Mouse (Mus musculus) ES-E14 (cell line): Measurements from ENCODE around the gene Chst3. TPM values are rescaled to one million over a fixed set of nuclear protein-coding genes. Genes with fewer than 3 reads are reported as not detected.

Experiments
- DNase-seq: peaks from one replicate; pipeline ENCODE4 v3.0.0-alpha.2; 2013; ENCODE audit warnings: low read depth, low spot score
- H3K27ac ChIP-seq: 2 replicates; pipeline ENCODE4 v1.5.1; 2012; ENCODE audit warnings: low read depth, mild to moderate bottlenecking, low read length, moderate library complexity, mixed read lengths; ENCODE audit not compliant: poor library complexity, insufficient read depth, severe bottlenecking
- H3K36me3 ChIP-seq: 2 replicates; pipeline ENCODE4 v1.6.1; 2012; ENCODE audit warnings: mild to moderate bottlenecking, low read length, moderate library complexity, mixed read lengths; ENCODE audit not compliant: control insufficient read depth, poor library complexity, insufficient read depth, severe bottlenecking
- H3K4me1 ChIP-seq, 2 experiments: fragments of 150-350 bp in 1 of 2; sonication (generic) in 1 of 2; 2 replicates each; pipeline ENCODE4 v1.6.1; 2012; ENCODE audit warnings: low read length in 2 of 2, mild to moderate bottlenecking in 1 of 2, mixed read lengths in 1 of 2; ENCODE audit not compliant: control insufficient read depth in 2 of 2, insufficient read depth in 2 of 2, poor library complexity in 1 of 2
- H3K4me3 ChIP-seq, 2 experiments: fragments of 150-350 bp in 1 of 2; sonication (generic) in 1 of 2; 2 replicates each; pipeline ENCODE4 v1.5.1; 2012; ENCODE audit warnings: low read length in 2 of 2, low read depth in 1 of 2, mild to moderate bottlenecking in 1 of 2, mixed read lengths in 1 of 2; ENCODE audit not compliant: insufficient read depth in 1 of 2, poor library complexity in 1 of 2, severe bottlenecking in 1 of 2
- H3K9ac ChIP-seq: 2 replicates; pipeline ENCODE4 v1.6.1; 2012; ENCODE audit warnings: low read depth, mild to moderate bottlenecking, low read length, mixed read lengths; ENCODE audit not compliant: poor library complexity, insufficient read depth, severe bottlenecking
- H3K9me3 ChIP-seq: fragments of 150-350 bp; sonication (generic); 2 replicates; pipeline ENCODE4 v1.6.1; 2012; ENCODE audit warnings: low read depth, mild to moderate bottlenecking, low read length; ENCODE audit not compliant: control insufficient read depth, insufficient read depth
- CHD2 ChIP-seq: IDR thresholded peaks from 2 replicates; pipeline ENCODE4 v1.6.1; 2014; ENCODE audit warnings: mild to moderate bottlenecking, low read depth, low read length, inconsistent platforms
- HCFC1 ChIP-seq: IDR thresholded peaks from 2 replicates; pipeline ENCODE4 v1.6.1; 2012; ENCODE audit warnings: low read length, inconsistent platforms, borderline replicate concordance; ENCODE audit not compliant: insufficient read depth
- MAFK ChIP-seq: IDR thresholded peaks from 2 replicates; pipeline ENCODE4 v1.6.1; 2014; ENCODE audit warnings: mild to moderate bottlenecking, low read depth, low read length, inconsistent platforms; ENCODE audit not compliant: insufficient read depth
- ZC3H11A ChIP-seq: IDR thresholded peaks from 2 replicates; pipeline ENCODE4 v1.6.1; 2012; ENCODE audit warnings: low read depth, mild to moderate bottlenecking, inconsistent platforms, low read length, borderline replicate concordance
- ZNF384 ChIP-seq: IDR thresholded peaks from 2 replicates; pipeline ENCODE4 v1.6.1; 2012; ENCODE audit warnings: low read depth, low read length, inconsistent platforms
- in situ Hi-C, 2 experiments: fragments of 600-800 bp; cut with MboI; formaldehyde crosslinking; loops; one replicate each; pipeline ENCODE4 v1.15.1; 2025; ENCODE audit warnings: low sequenced_read_pairs in 2 of 2, inconsistent platforms in 1 of 2; ENCODE audit not compliant: unreplicated experiment in 2 of 2
- total RNA-seq: library from RNA; depleted of rRNA; stranded (reverse); fragments of 300-350 nt; gene quantifications from 2 replicates; pipeline ENCODE4 v1.2.3, GENCODE M21; 2012

The Chst3 gene
- total RNA-seq, 1 experiment: 1.8 TPM

GRCm38 (mm10) chr10:60263351-60263750, 44.3 kb upstream of the Chst3 start:
- in situ Hi-C loops: no loop called here
- no peaks in the 10 kb centered on the region for H3K36me3 ChIP-seq
- no peak overlapping the region for H3K27ac ChIP-seq
- peak overlapping the region in 1 of 2 experiments; percentile 5; a peak in 1 of 4 replicates for H3K4me3 ChIP-seq
- no peak for DNase-seq
- H3K9me3 ChIP-seq: no peaks in the 10 kb centered on the region
- H3K9ac ChIP-seq: no peak overlapping the region; the same call in 1 of the 2 replicates
- H3K4me1 ChIP-seq: peaks cover 0 to 4% of the 10 kb centered on the region in 2 experiments; a peak in 1 of 4 replicates
- TF ChIP-seq ZC3H11A (no peak), HCFC1 (no peak), ZNF384 (no peak), CHD2 (no peak), MAFK (no peak)

GRCm38 (mm10) chr10:60262386-60262785, 43.3 kb upstream of the Chst3 start:
- no peak for DNase-seq
- Histone ChIP-seq H3K4me1 (peaks cover 0 to 4% of the 10 kb centered on the region in 2 experiments; a peak in 1 of 4 replicates), H3K4me3 (no peak overlapping the region), H3K27ac (no peak overlapping the region), H3K9me3 (no peaks in the 10 kb centered on the region), H3K9ac (no peak overlapping the region), H3K36me3 (no peaks in the 10 kb centered on the region)
- in situ Hi-C loops: no loop called here
- TF ChIP-seq CHD2 (no peak), ZNF384 (no peak), MAFK (no peak), ZC3H11A (no peak), HCFC1 (no peak)

- Histone ChIP-seq H3K9me3 (no peaks in the 10 kb centered on the region), H3K4me3 (no peak overlapping the region), H3K4me1 (peaks cover 0 to 4% of the 10 kb centered on the region in 2 experiments; a peak in 1 of 4 replicates), H3K9ac (no peak overlapping the region), H3K27ac (no peak overlapping the region), H3K36me3 (no peaks in the 10 kb centered on the region)
- DNase-seq: no peak
- no peak for TF ChIP-seq HCFC1
- no peak for TF ChIP-seq CHD2
- no peak for TF ChIP-seq ZC3H11A
- TF ChIP-seq MAFK: no peak
- no peak for TF ChIP-seq ZNF384
- in situ Hi-C loops: no loop called here
Observed at GRCm38 (mm10) chr10:60261530-60261929, 42.5 kb upstream of the Chst3 start.

- in situ Hi-C loops: no loop called here
- Histone ChIP-seq H3K4me1 (peaks cover 0 to 4% of the 10 kb centered on the region in 2 experiments; a peak in 1 of 4 replicates), H3K4me3 (no peak overlapping the region), H3K9me3 (no peaks in the 10 kb centered on the region), H3K36me3 (no peaks in the 10 kb centered on the region), H3K27ac (no peak overlapping the region), H3K9ac (no peak overlapping the region)
- DNase-seq: no peak
- TF ChIP-seq MAFK (no peak), ZNF384 (no peak), ZC3H11A (no peak), CHD2 (no peak), HCFC1 (no peak)
Observed at GRCm38 (mm10) chr10:60260557-60261294, 41.7 kb upstream of the Chst3 start.

GRCm38 (mm10) chr10:60257261-60257825, 38.3 kb upstream of the Chst3 start:
- Histone ChIP-seq H3K36me3 (no peaks in the 10 kb centered on the region), H3K4me1 (peaks cover 5 to 6% of the 10 kb centered on the region in 2 experiments; a peak in 2 of 4 replicates), H3K4me3 (peak overlapping the region in 1 of 2 experiments; percentile 35; a peak in 1 of 4 replicates), H3K9ac (no peak overlapping the region), H3K9me3 (no peaks in the 10 kb centered on the region), H3K27ac (no peak overlapping the region)
- TF ChIP-seq HCFC1: no peak
- no peak for TF ChIP-seq MAFK
- TF ChIP-seq CHD2: no peak
- no peak for TF ChIP-seq ZC3H11A
- DNase-seq: peak; percentile 65
- in situ Hi-C loops: no loop called here
